Mouse (Mus musculus) lung, postnatal 25 days (tissue): ENCODE results near the gene Zfp93.

Experiments
- DNase-seq: peaks from one replicate; pipeline ENCODE4 v3.0.0; 2022; ENCODE audit warnings: low spot score

Gene Zfp93

DNA sequence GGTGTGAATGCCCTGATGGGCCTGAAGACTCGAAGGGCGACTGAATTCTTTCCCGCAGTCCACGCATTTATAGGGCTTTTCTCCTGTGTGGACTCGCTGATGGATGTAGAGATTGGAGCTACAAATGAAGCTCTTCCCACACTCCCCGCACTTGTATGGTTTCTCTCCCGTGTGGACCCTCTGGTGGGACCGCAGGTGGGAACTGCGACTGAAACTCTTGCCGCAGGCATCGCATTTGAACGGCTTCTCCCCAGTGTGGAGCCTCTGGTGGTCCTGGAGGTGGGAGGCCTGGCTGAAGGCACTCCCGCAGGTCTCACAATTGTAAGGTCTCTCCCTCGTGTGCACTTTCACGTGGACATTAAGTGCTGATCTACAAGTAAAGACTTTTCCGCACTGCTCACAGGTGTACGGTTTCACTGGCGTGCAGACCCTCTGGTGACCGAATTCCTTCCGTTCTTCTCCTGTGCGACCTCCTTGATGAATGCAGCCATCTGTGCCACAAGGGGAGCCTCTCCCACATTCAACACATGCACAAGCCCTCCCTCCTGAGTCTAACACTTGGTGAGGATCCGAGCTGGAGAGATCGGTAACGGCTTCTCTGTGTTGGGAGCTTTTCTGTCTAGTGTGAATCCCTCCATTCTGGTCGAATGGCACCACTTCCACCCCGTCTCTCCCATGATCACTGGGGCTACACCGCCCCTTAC, 21.3 kb downstream of the Zfp93 start:
- DNase-seq, result no peak

DNA sequence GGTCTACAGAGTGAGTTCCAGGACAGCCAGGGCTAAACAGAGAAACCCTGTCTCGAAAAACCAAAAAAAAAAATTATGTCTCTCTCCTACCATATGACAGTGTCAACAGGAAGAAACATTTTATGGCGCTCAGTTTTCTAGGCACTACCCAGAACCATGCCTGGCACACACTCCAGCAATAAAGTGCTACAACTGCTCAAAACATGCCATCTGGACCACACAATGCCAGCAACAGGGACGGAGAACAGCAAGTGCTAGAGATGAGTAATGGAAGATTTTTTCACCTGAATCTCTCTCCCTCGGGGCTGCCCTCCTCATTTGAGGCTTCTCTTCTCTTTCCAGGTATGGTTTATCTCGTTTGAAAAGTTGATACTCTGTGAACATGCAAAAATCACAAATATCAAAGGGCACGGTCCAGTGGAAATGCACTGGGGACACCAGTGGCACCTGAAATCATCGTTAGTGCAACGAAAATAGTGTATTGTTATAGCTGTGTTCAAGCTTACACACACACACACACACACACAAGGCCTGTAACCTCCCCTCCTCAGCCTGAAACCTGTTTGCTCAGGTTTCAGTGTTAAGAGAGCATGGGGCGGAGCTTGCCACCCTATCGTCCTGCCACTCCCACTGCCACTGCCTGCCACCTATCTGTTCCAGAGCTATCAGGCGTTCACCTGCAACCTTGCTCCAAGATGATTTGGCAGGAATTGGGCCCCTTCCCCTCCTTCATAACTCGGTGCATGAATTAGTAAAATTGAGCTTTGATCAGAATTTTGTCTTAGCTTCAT, 23.0 kb downstream of the Zfp93 start:
- no peak for DNase-seq

DNA sequence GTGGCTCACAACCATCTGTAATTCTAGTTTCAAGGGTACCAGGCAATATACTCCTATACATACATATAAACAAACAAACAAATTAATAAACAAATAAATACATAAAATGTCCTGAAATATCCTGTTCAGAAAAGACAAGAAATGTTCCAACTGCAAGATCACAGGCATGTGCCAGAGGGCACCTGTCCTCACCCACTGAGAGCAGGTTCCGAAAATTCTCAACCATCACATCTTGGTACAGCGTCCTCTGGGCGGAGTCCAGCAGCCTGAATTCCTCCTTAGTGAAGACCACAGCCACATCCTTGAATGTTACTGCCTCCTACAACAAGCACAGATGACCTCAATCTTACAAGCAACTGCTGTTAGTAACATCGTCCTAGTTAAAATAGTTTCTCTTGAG, 24.5 kb downstream of the Zfp93 start:
- DNase-seq, result no peak

DNA sequence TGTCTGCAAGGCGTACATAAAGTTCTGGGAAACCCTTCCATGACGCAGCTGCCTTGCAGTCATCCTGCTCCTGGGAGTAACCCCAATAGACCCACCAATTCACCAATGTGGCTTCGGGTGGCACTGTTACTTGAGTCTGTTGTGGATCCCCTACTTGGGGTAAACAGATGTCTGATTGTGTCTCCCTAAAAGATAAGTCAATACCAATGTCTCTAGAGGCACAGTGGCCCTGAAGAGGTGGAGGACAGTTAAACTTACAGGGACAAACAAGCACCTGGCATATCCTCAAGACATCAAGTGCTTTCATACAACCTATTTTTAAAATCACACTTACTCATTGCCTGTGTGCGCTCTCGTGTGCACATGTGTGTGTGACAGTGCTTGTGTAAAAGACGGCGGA, 25.2 kb downstream of the Zfp93 start:
- DNase-seq, result no peak

DNA sequence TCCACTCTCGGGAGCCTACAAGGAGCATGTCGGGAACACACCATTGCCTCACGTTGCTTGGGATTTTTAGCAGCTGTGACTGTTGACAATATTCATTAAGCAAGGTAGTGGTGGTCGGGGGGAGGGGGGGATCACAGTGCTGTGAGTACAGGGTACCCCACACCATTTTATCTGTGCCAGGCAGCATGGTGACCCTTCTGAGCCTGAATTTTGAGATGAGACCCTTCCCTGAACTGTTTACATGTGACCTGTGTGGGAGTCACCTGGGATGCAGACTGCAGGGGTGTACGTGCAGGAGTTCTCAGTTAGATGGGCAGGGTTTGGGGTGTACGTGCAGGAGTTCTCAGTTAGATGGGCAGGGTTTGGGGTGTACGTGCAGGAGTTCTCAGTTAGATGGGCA, 26.2 kb downstream of the Zfp93 start:
- DNase-seq, result no peak

DNA sequence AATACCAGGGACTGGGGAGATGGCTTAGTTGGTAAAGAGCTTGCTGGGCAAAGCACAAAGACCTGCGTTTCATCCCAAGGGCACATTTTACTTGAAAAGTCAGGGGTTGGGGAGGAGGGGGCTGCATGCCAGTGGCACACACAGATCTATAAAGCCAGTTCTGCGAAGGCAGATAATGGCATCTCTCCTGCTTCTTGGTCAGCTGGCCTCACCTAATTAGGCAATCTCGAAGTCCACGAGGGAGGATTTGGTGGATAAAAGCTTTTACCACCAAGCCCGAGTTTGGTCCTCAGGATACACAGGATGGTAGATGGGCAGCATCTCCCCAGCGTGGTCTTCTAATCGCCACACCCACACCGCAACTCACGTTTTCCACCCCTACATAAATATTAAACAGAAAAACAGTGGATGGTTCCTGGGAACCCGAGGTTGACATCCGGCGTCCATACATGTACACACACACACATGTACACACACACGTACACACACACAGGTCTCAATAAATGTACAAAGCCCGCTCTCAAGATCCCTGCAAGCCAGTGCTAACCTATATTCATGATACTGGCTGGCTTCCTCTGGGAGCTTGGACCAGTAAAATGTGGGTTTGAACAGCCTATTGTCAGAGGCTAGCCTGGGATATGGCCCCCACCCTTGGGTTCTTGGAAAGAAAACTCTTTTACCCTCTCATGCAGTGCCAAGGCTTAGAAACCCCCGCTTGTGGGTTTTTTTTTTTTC, 27.3 kb downstream of the Zfp93 start:
- no peak for DNase-seq

DNA sequence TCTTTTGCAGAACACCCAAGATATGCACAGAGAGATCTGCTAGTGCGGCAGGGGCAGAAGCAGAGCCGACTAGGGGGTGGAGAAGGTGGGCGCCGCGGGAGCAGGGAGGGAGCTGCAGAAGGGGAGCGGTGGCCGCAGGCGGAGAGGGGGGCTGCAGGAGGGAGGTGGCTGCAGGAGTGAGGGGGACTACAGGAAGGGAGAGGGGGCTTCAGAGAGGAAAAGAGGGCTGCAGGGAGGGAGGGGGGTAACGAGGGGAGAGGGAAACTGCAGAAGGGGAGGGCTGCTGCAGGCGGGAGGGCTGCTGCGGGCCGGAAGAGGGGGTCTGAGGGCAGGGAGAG, 28.4 kb downstream of the Zfp93 start:
- DNase-seq, result no peak

DNA sequence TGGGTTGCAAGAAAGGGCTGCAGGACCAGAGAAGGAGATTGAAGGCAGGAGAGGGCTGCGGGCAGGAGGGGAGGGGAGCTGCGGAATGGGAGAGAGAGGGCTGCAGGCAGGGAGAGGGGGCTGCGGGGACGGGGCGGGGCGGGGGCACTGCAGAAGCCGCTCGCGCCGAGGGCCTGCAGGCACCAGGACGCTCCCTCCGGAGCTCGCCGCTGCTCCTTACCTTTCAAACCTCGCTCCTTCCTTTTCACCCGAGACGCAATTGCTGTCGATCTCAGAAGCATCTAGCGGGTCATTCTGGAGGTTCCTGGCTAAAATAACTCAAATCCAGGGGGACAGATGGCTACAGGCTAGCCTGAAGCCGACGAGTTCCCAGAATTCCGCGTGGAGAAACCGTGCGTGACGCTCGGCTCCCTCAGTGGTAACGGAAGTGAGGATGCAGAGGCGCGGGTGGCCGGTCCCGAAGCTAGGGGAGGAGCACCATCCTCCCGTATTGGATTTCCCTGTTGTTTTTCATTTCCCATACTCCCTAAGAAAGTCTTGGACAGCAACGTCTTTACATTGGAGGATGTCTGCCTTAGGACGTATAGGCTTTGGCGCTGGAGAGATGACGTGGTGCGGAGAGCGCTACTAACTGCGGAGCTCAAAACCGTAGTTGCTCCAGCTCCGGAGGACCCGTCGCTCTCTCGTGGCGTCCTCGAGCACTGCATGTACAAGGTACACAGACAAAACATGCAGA, 28.9 kb downstream of the Zfp93 start:
- peak; percentile 66 for DNase-seq

DNA sequence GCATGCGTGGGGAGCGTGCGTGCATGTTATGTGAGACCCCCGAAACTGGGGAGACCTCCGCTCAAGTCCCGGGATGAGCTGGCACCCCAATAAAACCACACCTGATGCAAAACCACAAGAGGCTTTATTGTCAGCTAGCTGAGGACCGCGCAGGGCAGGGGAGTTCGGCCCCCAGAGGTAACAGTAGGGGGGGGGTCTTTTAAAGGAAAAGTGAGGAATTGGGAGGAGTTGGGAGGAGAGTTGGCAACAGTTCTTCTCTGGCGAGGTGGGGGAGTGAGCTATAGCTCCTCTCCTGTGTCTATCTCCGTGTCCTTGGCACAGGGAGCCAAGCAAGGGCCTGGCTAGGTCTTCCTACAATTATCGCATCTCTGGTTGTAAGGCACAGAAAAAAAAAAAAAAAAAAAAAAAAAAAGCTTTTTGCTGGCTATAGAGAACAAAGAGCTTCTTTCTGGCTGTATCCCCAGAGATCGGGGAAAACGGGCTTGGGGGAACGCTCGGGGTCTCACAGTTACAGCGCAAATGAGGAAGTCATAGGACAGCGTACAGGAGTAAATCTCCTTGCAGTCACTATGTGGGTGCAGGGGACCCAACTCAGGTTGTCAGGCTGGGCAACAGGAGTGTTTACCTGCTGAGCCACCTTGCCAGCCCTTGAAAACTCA, 29.7 kb downstream of the Zfp93 start:
- DNase-seq, result no peak

DNA sequence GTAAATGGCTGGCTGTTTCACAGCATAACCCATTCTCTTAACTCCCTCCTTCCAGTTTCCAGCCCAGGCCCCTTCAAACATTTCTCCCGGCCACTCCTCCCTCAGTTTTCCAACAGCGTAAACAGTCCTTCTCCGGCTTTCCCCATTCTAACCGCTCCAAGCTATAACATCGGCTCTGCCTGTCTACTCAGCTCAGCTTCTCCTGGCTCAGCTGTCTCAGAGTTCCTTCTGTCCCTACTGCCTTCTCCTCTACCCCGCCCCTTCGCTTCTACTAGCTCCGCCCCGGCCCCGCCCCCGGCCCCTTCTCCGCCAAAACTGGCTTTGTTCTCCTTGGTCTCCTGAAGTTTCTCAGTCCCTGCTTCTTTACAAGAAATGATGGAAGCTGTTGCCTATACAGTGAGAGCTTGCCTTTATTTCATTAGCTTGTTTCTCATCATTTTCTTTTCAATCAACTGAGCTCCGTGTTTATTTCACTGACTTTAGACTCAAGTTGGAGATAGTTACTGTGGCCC, 30.6 kb downstream of the Zfp93 start, which contains the start of gene Zfp61:
Gene Zfp61 (minus strand): TSS at position 462 of the 512 bp plus-strand sequence.
- DNase-seq, result peak; percentile 23

DNA sequence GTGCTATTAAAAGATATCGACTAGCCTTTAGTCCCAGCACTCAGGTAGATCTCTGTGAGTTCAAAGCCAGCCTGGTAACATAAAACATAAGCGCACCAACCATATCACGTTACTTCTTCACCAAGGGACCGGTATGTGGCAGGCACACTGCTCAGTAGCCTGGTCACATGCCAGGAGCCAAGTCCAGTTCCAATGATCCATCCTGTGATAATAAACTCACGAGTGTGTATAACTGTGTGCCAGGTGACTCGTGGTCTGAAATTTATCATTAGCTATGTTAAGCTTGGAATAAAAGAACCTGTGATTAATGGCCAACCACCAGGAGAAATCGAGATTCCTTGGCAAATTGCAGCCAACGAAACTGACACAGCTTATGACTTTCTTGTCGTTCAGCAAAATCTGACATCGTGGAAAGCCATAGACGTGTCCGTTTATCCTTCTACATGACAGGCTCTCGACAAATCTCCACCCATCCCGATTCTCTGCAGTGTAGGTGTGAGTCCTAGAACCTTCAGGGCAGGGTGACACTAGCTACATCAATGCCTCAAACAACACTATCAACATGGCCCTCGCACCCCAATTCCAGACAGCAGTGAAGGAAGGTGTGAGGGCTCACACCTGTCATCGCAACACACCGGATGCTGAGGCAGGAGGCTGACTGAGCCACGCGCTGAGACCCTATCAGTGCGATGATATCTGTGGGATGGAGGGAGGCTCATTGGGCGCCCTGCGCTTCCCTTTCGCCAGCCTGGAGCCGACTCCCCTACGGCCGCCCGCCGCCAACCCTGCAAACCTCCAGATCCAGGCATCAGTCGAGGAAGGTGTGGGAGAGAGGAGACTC, 45.7 kb downstream of the Zfp93 start:
- DNase-seq, result no peak

DNA sequence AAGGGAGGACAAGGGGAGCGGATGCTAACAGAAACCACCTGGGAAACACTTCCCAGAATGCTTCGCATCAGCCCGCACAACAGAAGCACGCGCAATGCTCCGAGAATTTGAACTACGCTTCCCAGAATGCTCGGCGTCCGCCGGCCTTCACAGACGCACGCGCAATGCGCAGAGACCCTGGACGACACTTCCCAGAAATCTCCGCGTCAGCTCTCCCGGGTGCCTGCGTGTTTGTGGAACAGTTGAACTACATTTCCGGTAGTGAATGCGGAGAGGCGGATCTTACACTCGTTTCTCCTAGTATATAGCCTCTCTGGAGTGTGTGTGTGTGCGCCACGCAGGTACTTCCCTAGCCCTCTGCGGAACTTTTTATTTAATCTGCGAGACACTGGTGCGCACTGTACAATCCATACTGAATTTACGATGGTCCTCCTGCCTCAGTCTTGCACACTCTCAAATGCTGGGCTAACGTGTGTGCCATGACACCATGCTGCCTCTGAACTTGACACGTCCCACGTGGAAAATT, 46.4 kb downstream of the Zfp93 start, which contains the start of gene Zfp94:
Gene Zfp94 (minus strand): TSS at position 100 of the 526 bp plus-strand sequence.
- peak; percentile 96 for DNase-seq

DNA sequence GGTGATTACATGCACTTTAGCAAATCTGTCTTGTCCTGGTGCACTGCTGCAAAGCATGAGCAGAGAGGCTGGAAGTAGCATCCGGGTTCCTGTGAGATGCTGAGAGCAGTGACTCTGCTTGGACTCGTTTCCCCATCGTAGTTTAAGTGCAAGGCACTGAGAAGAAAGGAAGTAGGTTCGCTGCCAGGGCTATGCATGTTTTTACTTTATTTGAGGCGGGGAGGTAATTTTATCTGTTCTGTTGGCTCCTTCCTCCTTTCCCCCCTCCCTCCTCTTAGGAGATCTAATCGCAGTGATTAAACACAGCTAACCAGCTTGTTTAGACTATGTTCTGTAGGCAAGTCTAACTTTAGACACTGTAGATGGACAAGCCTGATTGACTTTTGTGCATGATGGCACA, 48.7 kb downstream of the Zfp93 start:
- no peak for DNase-seq

DNA sequence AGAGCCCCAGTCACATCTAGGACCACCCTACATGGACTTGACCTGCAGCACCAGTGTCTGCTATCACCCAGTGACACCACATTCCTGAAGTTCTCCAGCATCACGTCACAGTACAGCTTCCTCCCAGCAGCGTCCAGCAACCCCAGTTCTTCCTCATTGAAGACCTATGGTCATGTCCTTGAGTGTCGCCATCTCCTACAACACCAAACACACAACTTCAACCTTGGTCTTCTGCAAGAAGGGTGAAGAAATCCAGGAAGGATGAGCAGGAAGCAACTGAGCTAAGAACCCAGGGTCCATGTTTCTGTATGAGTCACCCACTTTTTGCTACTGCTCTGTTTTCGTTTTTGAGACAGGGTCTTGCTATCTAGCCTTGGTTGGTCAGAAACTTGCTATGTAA, 52.4 kb downstream of the Zfp93 start:
- no peak for DNase-seq

DNA sequence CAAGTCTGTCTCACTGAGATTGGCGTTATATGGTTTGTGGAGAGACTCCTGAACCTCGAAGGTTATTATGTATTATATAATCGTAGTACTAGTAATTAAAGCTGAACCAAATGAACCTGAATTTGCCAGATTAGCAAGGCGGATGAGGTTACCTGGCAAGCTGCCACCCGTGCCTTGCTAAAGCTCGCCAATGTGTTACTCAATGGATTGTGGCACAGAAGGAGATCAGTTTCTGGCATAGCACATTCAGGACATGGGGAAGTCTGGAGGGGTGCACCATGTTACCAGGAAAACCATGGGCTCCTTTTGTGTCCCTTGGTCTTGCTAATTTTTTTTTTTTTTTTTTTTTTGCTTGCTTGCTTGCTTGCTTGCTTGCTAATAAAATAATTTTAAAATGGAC, 55.0 kb downstream of the Zfp93 start:
- peak; percentile 23 for DNase-seq

DNA sequence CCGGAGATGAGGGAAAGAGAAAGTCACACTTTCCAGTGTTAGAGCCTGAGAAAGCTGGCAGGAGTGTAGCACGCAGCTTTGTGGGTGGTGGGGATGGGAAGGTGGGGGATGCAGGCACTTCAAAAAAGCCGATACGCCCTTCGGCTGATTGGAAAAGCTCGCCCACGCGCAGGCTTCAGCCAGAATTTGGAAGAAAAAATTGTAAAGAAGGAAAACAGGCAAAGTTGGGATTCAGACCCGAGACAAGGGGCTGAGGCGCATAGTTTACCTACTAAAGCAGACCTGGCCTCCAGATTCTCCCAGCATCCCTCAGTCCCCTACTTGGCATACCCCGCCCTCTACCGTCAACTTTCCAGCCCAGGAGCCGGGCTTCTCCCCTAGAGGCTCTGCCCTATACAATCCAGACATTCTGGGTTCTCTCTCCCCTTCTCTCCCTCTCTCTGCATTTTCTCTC, 55.5 kb downstream of the Zfp93 start:
- no peak for DNase-seq

DNA sequence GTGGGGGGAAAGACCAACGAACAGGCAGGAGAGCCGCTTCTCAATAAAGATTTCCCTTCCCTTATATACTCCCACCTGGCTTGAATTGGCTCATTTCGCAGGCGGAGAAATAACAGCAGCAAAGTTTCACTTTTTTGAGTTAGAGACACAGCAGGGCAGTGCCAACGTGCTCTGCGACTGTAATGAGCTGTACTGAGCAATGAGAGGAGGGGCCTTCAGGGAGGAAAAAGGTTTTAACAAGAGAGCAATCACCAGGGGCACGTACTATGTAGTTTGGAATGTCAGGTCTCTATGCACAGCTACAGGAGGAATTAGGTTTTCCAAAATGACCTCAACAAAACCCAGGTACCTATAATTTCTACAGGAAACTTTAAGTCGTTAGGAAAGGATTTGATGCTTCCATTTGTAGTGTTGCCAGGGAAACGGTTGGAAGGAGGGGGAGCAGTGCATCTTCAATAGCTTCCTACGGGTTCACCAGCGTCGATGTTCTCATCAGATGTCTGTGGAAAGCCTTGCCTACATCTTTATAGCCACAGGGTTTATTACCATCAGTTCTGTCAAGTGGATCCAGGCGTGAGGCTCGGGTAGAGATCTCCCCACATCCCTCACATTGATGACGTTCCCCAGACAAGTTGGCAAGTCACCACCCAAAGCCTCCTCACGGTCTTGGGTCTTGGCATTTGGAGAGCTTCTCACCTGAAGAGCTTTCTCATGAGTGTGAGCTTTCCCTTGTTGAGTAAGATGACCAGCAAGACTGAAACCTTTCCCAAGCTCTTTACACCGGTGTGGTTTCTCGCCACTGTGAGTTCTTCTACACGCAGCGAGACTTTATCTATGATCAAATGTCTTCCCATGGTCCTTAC, 56.3 kb downstream of the Zfp93 start:
- peak; percentile 29 for DNase-seq
